Mouse (Mus musculus): ENCODE data around the gene Lmna.

Lmna gene

DNA sequence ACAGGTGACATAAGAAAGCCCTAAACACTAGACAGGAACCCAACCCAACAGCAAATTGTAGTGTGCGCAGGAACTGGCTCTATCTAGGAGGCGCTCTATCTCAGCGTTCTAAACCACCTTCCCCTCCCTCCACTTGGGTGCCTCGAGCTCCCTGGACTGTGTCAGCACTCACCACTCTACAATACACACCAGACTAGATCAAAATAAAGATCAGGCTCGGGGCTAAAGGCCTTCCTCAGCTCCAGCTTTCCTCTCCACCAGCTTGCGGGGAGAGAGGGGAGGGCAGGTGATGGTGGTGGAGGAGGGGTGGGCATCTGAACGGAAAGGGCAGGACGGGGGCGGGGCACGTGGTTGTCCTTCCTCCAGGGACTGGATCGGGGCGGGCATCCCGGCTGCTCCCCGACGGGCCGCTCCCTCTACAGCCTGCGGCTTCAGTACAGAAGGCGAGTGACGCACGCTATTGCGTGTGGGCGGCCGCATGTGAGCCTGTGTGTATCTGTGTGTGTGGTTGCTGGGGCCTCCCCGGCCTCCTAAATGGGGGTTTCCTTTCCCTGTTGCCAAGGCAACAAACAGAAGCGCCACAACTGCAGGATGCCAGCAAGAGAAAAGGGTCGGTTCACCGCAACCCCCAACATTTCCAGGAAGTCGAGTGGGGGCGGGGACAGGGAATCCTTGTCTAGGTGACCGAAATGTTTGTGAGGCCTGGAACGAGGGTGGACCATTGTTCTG lies at the start of gene Lmna:
Gene Lmna (minus strand): TSS at position 265 of the 729 bp plus-strand sequence.
- peak; percentile 83 to 90 for DNase-seq (ENCODE audit: low spot score in 2 of 2)

DNA sequence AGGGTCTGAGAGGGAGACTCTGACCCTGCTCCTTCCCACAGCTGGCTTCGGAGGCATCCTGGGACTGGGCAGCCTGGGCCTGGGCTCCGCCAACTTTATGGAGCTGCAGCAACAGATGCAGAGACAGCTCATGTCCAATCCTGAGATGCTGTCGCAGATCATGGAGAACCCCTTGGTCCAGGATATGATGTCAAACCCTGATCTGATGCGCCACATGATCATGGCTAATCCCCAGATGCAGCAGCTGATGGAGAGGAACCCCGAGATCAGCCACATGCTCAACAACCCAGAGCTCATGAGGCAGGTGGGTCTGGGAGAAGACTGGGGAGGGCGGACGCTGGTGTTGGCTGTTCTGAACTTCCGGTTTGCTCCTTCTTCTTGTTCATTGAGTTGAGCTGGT lies 46.9 kb upstream of the Lmna start:
- DNase-seq (ENCODE audit: low spot score in 2 of 2): no peak

DNA sequence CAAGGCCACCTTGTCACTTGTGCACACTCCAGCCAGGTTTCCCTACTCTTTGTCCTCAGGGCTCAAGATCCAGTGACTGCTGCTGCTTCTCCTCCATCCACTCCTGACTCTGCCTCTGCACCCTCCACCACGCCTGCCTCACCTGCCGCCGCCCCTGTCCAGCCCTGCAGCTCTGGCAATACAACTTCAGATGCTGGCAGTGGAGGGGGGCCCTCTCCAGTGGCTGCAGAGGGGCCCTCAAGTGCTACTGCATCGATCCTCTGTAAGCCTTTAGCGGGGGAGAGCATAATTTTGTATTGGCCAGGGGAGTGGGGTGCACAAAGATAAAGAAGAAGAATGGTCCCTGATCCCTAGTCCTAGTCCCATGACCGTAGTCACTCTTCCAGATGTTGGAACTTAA lies 46.0 kb upstream of the Lmna start:
- no peak for DNase-seq (ENCODE audit: low spot score in 2 of 2)

DNA sequence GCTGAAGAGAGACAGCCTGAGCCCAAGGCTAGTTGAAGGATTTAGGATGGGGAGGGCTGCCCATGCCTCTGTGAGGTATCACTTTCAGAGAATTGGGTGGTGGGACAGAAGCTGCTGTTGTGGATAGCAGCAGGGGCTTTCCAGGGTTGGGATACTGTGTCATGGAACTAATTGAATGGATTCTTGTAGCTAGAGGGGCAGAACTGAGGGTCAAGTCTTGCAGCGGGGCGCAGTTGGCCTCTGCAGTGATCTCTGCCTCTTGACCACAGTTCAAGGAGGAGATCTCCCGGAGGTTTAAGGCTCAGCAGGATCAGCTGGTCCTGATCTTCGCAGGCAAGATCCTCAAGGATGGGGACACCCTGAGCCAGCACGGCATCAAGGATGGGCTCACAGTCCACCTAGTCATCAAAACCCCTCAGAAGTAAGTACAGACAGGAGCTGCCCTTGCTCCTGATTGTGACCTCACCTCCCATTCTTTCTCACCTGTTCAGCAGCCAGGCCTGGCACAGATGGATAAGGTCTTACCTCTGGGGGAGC lies 45.4 kb upstream of the Lmna start:
- no peak for DNase-seq (ENCODE audit: low spot score in 2 of 2)

DNA sequence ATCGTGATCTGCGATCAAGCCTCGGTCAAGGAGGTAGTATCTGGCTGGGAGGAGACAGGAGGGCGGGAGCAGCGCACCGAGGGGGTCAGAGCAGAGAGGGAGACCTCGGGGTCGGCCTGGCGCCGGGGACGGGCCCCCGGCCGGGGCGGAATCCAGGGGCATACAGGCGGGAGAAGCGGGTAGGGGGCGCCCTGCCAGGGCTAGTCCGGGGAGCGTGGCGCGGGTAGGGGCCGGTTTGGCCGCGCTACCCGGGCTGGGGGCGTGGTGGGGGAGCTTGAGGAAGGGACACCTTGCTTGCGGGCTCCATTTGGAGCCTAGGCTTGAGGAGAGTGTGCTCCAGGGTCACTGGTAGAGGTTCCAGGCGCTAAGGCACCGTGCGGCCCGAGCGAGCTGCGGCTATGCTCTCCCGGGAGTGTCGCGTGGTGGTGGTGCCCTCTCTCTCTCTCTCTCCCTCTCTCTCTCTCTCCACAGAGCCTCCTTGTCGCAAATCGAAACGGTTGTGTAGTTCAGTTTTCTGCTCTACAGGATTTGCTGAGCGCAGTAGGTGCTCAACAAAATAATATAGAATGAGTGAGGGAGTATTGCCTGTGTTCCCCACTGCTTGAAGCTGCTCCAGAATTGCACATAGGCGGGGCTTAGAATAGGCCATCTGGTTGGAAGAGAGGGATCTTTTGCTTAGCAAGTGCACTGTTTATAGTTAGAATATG lies 44.3 kb upstream of the Lmna start:
- peak in 1 of 2 experiments; percentile 29 for DNase-seq (ENCODE audit: low spot score in 2 of 2)

DNA sequence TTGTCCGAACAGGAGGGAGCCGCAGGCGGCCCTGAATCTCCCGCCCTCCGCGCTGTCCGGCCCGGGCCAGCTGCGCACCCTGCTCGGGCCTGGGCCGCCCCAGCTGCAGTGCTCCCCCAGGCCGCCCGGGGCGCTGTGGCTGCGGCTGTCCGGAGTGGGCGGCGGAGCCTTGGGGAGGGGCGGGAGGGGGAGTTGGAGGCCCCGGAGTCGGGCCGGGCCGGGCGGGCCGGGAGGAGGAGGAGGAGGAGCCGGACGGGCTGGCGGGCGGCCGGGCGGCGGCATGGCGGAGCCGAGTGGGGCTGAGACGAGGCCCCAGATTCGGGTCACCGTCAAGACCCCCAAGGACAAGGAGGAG lies 43.7 kb upstream of the Lmna start, which contains the start of gene Ubqln4:
Gene Ubqln4 (plus strand): TSS at position 234 of the 355 bp plus-strand sequence.
- DNase-seq (ENCODE audit: low spot score in 2 of 2): peak; percentile 68 to 78

DNA sequence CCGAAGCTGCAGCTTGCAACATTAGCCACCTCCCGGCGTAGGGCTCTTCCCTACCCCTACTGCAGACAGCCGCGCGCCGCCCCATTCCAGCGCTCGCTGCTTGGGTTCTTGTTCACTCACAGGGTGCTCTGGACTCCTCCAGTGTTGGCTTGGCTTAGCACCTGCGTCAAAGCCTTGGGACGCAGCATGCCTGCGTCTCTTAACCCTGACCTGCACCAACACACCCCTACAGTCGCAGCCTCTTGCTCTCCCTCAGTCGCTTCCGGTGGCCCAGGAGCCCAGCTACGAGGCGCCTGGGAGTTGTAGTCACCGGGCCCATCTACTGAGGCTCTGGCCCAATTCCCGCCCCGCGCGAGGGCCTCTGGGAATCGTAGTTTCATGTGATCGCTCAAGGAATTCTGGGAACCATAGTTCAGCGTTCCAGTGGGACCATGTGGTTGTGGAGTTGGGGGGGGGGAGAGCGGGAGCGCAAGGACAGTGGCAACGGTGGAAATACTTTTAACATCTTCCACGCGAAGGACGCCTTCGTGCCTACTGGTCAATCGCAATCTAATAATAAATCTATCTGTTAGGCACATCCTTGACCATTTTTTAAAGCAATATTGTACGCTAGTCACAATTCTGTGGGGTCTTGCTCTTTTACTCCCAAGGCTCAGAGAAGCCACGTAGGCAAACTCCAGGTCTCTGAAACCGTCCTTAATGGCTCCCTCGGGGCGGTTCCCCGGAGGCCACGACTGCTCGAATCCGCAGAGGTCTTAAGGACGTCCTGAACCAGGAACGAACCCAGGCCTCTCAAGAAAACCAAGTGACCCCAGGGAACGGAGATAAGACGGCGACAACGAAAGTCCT lies 43.1 kb upstream of the Lmna start, which contains the start of gene Lamtor2:
Gene Lamtor2 (minus strand): TSS at position 399 of the 849 bp plus-strand sequence.
- DNase-seq (ENCODE audit: low spot score in 2 of 2): peak; percentile 96

DNA sequence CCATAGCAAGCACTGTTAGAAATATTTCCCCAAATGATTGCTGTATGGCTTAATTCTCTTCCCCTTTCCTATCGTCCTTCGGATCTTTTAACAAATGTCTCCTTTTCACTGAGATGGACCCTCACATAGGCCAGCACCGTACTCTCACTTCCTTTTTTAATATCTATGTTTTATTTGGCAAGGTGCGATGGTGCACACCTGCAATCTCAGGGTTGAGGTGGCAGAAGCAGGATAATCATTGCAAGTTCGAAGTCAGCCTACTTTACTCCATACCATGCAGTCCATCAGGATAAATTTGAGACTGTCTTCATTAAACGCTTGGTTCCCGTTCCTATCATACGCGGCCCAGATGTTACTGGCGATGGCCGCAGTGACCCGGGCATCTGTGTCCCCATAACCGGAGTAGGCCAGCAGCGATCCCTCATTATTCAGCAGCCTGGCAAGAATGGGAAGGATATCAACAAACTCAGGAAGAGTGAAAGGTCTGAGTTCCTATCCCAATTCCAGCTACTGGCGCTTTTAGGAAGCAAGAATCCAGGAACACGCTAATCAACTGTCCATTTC lies 42.4 kb upstream of the Lmna start:
- DNase-seq (ENCODE audit: low spot score in 2 of 2): no peak

DNA sequence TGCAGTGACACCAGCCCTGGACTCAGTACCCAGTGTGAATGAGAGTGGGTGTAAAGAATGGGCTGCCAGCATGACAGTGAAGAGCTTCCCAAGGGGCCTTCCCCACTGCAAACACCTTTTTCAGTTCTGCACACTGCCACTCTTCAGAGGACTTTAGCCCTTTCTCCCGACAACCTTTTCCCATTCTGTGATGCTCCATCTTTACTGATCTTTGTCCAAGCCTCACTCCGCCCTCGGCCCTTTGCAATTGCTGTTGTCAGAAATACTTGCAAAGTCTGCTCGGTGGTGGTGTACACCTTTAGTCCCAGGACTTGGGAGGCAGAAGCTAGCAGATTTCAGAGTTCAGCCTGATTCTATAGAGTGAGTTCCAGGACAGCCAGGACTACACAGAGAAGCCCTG lies 41.8 kb upstream of the Lmna start:
- DNase-seq (ENCODE audit: low spot score in 2 of 2): no peak

DNA sequence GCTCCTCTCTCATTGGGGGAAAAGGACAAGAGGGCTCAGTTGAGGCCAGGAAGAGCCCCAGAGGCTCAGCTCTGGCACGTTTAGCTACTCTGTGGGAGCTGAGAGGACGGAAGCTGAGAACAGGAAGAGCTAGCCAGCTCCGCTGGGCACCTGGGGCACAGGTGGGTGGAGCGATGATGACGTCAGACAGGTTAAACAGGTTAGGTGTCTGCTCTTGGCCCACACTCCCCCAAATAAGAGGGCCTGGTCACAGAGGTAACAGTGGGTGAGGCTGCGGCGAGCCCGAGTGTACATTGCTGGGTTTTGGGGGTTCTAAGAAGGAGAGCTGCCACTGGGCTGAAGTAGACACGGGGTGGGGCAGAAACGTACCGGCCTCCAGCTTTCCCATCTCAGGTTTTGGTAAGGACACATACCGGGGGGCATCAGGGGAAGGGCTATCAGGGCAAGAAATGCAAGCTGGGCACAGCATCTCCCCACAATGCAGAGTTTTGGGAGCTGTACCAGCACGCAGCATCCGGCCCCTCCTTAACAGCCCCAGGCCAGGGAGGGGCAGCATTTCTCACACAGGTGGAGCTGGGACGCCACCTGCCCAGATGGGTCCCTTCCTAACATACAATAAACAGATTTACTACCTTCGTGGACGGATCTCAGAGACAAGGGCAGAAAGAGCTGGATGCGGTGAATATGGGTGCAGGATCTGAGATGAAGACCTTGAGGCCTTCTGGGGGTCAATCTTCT lies 38.6 kb upstream of the Lmna start, which contains the start of gene Rab25:
Gene Rab25 (minus strand): TSS at position 121 of the 738 bp plus-strand sequence.
- no peak for DNase-seq (ENCODE audit: low spot score in 2 of 2)

DNA sequence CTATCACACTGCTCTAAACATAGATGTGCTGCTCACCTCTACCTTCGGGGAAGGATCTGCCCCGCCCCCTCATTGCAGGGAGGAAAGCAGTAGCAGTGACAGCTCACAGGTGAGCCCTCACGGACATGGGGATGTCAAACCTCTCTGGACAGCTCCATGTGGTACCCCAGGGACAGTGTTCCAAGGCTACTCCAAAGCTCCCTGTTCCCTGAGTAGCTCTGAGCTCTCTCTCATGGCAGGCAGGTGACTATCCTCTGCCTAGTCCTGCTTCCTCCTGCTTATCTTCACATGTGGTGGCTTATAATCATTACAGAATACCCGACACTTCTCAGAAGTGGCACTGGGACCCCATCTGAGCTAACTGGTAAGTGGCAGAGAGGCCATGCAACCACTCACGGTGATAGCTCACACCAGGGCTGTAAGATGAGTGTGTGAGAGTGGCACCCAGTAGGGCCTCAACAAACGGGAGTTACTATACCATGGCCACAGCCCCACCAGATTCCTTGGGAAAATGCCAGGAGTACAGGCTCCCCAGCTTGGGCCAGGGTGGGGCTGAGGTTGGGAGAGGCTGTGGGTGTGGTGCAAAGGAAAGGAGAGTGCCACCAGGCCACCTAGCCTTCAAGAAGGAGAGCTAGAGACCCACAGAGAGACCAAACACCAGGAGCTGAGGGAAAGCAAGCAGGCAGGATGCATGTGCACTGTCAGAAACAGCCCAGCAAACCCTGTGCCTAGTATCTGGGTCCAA lies 37.1 kb upstream of the Lmna start:
- no peak for DNase-seq (ENCODE audit: low spot score in 2 of 2)

DNA sequence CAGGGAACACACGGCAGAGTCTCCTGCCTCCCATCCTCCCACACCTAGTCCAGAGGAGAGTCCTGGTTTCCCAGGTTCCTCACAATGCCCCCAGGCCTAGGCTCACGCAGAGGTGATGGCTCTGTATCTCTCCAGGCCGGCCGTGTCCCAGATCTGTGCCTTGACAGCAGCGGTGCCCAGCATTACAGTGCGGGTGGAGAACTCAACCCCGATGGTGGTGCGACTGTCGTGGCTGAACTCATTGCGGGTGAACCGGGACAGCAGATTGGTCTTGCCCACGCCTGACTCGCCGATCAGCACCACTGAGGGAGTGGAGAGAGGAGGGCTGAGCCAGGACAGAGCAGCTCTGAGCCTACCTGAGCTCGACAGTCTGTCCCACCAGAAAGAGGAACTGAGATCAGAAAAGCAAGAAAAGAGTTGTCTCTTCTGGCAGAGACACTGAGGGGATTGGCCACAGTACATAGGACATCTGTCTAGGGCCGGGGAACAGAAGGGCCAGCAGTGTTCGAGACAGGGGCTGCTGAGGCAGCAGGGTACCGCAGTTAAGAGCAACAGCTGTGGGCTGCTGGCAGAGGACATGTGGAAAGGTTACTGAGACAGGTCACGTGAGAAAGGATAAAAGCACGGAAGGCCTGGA lies 35.3 kb upstream of the Lmna start:
- no peak for DNase-seq (ENCODE audit: low spot score in 2 of 2)

DNA sequence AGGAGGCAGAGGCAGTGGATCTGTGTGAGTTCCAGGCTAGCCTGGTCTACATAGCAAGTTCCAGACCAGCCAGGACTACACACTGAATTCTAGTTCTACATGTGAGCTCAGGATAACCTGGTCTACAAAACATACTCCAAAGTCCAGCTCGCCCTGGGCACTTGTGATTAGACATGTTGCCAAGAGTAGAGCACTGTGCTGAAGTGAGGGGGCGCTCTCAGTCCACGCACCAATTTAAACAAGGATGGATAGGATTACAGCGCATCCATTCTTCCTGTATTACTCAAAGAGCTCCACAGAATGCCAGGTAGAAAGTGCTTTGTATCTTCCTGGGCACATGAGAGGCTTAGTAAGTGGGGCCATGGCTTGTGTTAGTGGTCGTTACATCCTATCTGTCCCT lies 34.8 kb upstream of the Lmna start:
- DNase-seq (ENCODE audit: low spot score in 2 of 2): no peak

DNA sequence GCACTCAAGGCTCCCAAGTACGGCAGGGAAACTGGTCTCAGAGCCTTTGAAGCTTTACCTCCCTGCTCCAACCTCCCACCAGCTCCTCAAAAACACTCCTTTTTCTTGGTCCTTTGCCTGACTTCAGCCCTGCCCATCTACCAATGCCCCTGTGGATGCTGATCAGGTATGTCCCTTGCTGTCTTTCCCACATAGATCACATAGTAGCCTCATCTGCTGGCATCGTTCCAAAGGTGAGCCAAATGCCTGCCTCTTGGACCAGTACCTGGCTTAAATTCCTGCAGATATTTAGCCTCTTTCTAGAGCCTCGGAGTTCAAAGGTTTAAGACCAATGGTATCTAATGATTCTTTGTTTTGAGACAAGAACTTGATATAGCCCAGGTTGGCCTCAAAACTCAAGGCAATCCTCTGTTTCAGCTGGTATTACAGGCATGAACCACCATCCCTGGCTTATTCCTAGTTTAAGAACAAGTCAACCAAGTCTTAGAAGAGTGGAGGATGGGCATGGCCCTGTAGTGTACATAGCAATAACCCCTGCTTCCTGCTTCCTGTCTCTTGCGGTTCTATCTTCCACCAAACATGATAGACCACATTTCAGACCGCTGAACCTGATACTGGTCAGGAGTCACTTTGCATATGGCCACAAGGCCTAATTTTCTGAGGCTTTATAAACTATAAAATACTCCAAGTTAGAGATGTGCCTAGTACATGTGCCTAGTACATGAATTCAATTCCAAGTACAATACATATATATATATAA lies 34.1 kb upstream of the Lmna start:
- DNase-seq (ENCODE audit: low spot score in 2 of 2): no peak

DNA sequence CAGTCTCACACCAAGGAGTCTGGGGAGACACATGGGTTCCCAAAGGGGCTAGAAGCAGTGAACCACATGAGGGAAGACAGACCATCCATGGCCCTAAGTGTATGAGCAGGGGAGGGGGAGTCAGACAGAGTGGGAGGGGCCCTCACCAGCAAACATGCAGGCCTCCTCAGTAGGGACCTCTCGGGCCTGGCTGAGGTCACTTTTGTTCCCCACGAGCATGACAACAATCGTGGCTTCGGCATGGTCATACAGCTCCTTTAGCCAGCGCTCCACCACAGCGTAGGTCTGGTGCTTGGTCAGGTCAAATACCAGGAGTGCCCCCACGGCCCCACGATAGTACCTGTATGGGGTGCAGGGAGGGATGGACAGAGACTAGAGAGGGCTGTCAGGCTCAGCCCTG lies 33.4 kb upstream of the Lmna start:
- no peak for DNase-seq (ENCODE audit: low spot score in 2 of 2)

DNA sequence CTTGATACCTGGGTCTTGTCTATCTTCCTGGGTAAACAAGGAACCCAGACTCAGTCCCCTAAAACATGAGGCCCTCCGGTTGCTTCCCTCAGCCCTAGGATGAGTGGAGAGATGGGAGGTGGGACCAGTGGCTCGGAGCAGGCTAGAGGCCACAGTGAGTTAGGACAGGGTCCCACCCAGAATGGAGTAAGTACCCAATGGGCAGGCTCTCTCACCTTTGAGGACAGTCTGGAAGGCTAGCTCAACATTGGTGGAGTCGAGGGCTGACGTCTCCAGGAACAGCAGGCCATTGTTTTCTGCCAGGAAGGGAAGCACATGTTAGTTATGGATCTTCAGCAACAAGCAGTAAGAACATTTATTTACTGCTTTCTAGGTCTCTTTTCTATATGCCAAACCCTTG lies 32.7 kb upstream of the Lmna start:
- DNase-seq (ENCODE audit: low spot score in 2 of 2): no peak

DNA sequence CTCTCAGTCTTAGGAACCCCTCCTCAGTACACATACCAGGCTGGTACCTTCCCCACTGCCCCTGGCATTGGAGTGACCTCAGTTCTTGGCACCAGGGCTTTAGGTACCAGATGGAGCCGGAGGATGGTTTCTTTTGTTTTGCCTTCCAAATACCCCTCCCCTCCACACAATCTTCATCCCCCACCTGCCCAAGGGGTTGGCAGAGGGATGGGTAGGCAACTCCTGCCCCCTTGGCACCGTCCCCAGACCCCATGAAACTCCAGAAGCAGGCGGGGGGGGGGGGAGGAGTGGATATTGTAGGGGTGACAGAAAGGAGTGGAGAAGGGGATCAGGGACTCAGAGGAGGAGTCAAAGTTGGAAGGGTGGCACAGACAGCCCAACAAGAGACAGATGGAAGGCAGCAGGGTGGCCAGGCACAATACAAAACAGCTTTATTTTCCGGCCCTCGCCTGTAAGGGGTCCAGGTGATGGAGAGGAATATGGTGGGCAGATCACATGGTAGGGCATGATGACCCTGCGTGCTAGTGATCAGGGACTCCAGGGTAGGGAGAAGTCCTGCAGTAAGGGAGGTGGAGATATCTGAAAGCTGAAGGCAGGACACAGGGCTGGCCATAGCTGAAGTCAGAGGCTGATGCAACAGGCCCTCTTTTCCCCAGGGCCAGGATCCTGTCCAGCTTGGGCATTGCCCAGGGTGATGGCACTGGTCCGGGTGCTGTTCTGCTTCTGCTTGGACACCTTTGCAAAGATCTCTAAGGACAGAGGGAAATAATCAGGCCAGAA lies 32.1 kb upstream of the Lmna start:
- DNase-seq (ENCODE audit: low spot score in 2 of 2): no peak

DNA sequence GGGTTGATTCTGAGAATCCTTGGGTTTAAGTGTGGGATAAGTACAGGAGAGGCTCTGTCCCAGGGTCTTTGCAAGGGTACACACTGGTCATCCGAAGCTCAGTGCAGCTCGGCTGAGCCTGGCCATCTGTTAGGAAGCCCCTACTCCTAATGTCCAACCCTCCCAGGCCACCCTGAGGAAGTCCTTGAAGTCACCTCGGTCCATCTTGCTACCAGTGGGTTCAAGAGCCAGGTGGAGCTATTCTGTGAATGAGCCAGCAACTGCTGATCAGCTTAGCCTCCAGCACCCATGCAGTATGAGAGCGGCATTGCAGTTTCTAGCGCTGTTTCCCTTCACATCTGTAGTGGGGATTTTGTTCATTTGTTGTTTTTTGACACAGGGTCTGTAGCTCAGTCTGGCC lies 30.3 kb upstream of the Lmna start:
- DNase-seq (ENCODE audit: low spot score in 2 of 2): no peak
